Mouse (Mus musculus) A20 (cell line): ENCODE results near the gene Zfp300.

Source experiments
- DNase-seq: peaks from one replicate; pipeline ENCODE4 v3.0.0-alpha.2; 2011; ENCODE audit warnings: low read depth, low spot score

Gene Zfp300

GRCm38 (mm10) chrX:21088983-21089866, at the start of gene Zfp300:
Gene Zfp300, minus strand, starts transcription at chrX:21089527.
- peak; percentile 82 for DNase-seq

- DNase-seq: no peak
Observed at GRCm38 (mm10) chrX:21115520-21115919, 26.2 kb upstream of the Zfp300 start, which contains the start of gene Ssxa1. Gene Ssxa1, plus strand, starts transcription at chrX:21115820.

- DNase-seq: no peak
Observed at GRCm38 (mm10) chrX:21089867-21090239, 526 bp upstream of the Zfp300 start.

GRCm38 (mm10) chrX:21088645-21088982, 713 bp downstream of the Zfp300 start:
- DNase-seq: no peak

GRCm38 (mm10) chrX:21068106-21068505, 21.2 kb downstream of the Zfp300 start, which contains the start of gene Spaca5:
Gene Spaca5, plus strand, starts transcription at chrX:21068406.
- no peak for DNase-seq

GRCm38 (mm10) chrX:21062544-21062890, 26.8 kb downstream of the Zfp300 start:
- DNase-seq: no peak

- DNase-seq: peak; percentile 85
Observed at GRCm38 (mm10) chrX:21061866-21062543, 27.3 kb downstream of the Zfp300 start, which contains the start of gene Zfp182. Gene Zfp182, minus strand, starts transcription at chrX:21062316.

GRCm38 (mm10) chrX:21061460-21061859, 27.9 kb downstream of the Zfp300 start:
- no peak for DNase-seq
